Comparison of ENCODE assay signal across 18 mouse cellular contexts in genomic region chr4:34151605-34152347, GRCm38 (mm10).
DNase-seq lines count a peak whose midpoint lies in the region; ATAC-seq and TF ChIP-seq lines count a peak whose summit lies in the region.
"Had no signal": no experiment of that assay in that cellular context is flagged by ENCODE, and none has a peak within 500 bp of the region (broad histone marks: within the 10 kb centered on the region; RNA-seq: fewer than 3 reads in every experiment).

No protein-coding gene starts in this region.

- 68% methylated on average over 10 of the region's 10 CpGs for WGBS in forebrain, embryonic 15.5 days
- 80% methylated on average over 10 of the region's 10 CpGs for WGBS in forebrain, embryonic 11.5 days
- WGBS in lung, embryonic 14.5 days: 40% methylated on average over 10 of the region's 10 CpGs
- 51% methylated on average over 10 of the region's 10 CpGs for WGBS in intestine, embryonic 15.5 days
- 66% methylated on average over 10 of the region's 10 CpGs for WGBS in neural tube, embryonic 15.5 days

- TF ChIP-seq CTCF in lung, embryonic 14.5 days (IDR thresholded peaks at IDR 0.05; ENCODE audit: low read depth): no peak

- no peak for DNase-seq in forebrain, embryonic 11.5 days (ENCODE audit: low spot score)
- DNase-seq in lung, embryonic 14.5 days: peak; percentile 3
- DNase-seq in lung, postnatal 25 days (ENCODE audit: low spot score): no peak
- peak; percentile 21 for DNase-seq in retina, embryonic 14.5 days (ENCODE audit: low spot score)
- DNase-seq in frontal cortex, postnatal 10 days (ENCODE audit: low spot score in 2 of 2): no peak
- DNase-seq: adrenal gland, postnatal 14 days; cerebellum, adult 9-10 months; kidney, adult 9 months; kidney, postnatal 36 days had no signal

- no peak overlapping the region for H3K9ac ChIP-seq in forebrain, embryonic 15.5 days (replicated peaks)
- H3K9ac ChIP-seq in forebrain, embryonic 11.5 days (ENCODE audit: low read length): no peak overlapping the region
- H3K9ac ChIP-seq in lung, embryonic 14.5 days: no peak overlapping the region
- no peak overlapping the region for H3K9ac ChIP-seq in intestine, embryonic 15.5 days
- no peak overlapping the region for H3K9ac ChIP-seq in neural tube, embryonic 15.5 days (replicated peaks)
- H3K9ac ChIP-seq: embryonic facial prominence, embryonic 13.5 days; liver, embryonic 12.5 days; lung, embryonic 15.5 days had no signal

- H3K4me2 ChIP-seq in forebrain, embryonic 15.5 days (replicated peaks): no peak overlapping the region
- H3K4me2 ChIP-seq in forebrain, embryonic 11.5 days (ENCODE audit: low read depth, low read length, severe bottlenecking): no peak overlapping the region
- no peak overlapping the region for H3K4me2 ChIP-seq in lung, embryonic 14.5 days
- no peak overlapping the region for H3K4me2 ChIP-seq in intestine, embryonic 15.5 days (replicated peaks)
- H3K4me2 ChIP-seq in neural tube, embryonic 15.5 days: no peak overlapping the region
- H3K4me2 ChIP-seq: embryonic facial prominence, embryonic 13.5 days; liver, embryonic 12.5 days; lung, embryonic 15.5 days had no signal

- H3K36me3 ChIP-seq in forebrain, embryonic 15.5 days: no peaks in the 10 kb centered on the region
- H3K36me3 ChIP-seq in forebrain, embryonic 11.5 days (ENCODE audit: control insufficient read depth, insufficient read depth, low read length): no peaks in the 10 kb centered on the region
- H3K36me3 ChIP-seq in lung, embryonic 14.5 days (ENCODE audit: insufficient read depth): no peaks in the 10 kb centered on the region
- no peaks in the 10 kb centered on the region for H3K36me3 ChIP-seq in intestine, embryonic 15.5 days
- H3K36me3 ChIP-seq in neural tube, embryonic 15.5 days: no peaks in the 10 kb centered on the region
- H3K36me3 ChIP-seq: embryonic facial prominence, embryonic 13.5 days; forebrain, embryonic 10.5 days; liver, embryonic 12.5 days; lung, embryonic 15.5 days had no signal

- H3K9me3 ChIP-seq in forebrain, embryonic 15.5 days: no peaks in the 10 kb centered on the region
- H3K9me3 ChIP-seq in forebrain, embryonic 11.5 days (ENCODE audit: control insufficient read depth, low read length): no peaks in the 10 kb centered on the region
- no peaks in the 10 kb centered on the region for H3K9me3 ChIP-seq in lung, embryonic 14.5 days (ENCODE audit: low read depth, low read length)
- H3K9me3 ChIP-seq in intestine, embryonic 15.5 days: no peaks in the 10 kb centered on the region
- no peaks in the 10 kb centered on the region for H3K9me3 ChIP-seq in neural tube, embryonic 15.5 days (replicated peaks)
- H3K9me3 ChIP-seq: embryonic facial prominence, embryonic 13.5 days; forebrain, embryonic 10.5 days; liver, embryonic 12.5 days; lung, embryonic 15.5 days had no signal

- H3K27me3 ChIP-seq in forebrain, embryonic 15.5 days: no peaks in the 10 kb centered on the region
- H3K27me3 ChIP-seq in forebrain, embryonic 11.5 days (ENCODE audit: control insufficient read depth, insufficient read depth, low read length): no peaks in the 10 kb centered on the region
- no peaks in the 10 kb centered on the region for H3K27me3 ChIP-seq in lung, embryonic 14.5 days (ENCODE audit: insufficient read depth, low read length)
- no peaks in the 10 kb centered on the region for H3K27me3 ChIP-seq in intestine, embryonic 15.5 days (replicated peaks)
- H3K27me3 ChIP-seq in neural tube, embryonic 15.5 days (replicated peaks): no peaks in the 10 kb centered on the region
- H3K27me3 ChIP-seq: embryonic facial prominence, embryonic 13.5 days; liver, embryonic 12.5 days; lung, embryonic 15.5 days; Patski had no signal

- H3K27ac ChIP-seq in forebrain, embryonic 15.5 days (replicated peaks): peak overlapping the region; percentile 3; the same call in 1 of the 2 replicates
- no peak overlapping the region for H3K27ac ChIP-seq in forebrain, embryonic 11.5 days (ENCODE audit: low read depth, low read length)
- no peak overlapping the region for H3K27ac ChIP-seq in lung, embryonic 14.5 days (ENCODE audit: low read depth)
- H3K27ac ChIP-seq in intestine, embryonic 15.5 days: no peak overlapping the region
- H3K27ac ChIP-seq in neural tube, embryonic 15.5 days (replicated peaks): no peak overlapping the region
- H3K27ac ChIP-seq: embryonic facial prominence, embryonic 13.5 days; forebrain, embryonic 10.5 days; liver, embryonic 12.5 days; lung, embryonic 15.5 days had no signal

- H3K4me3 ChIP-seq in forebrain, embryonic 15.5 days: no peak overlapping the region
- no peak overlapping the region for H3K4me3 ChIP-seq in forebrain, embryonic 11.5 days (ENCODE audit: low read depth, low read length)
- no peak overlapping the region for H3K4me3 ChIP-seq in lung, embryonic 14.5 days (ENCODE audit: low read depth, low read length)
- no peak overlapping the region for H3K4me3 ChIP-seq in intestine, embryonic 15.5 days (replicated peaks)
- no peak overlapping the region for H3K4me3 ChIP-seq in neural tube, embryonic 15.5 days (replicated peaks)
- H3K4me3 ChIP-seq: embryonic facial prominence, embryonic 13.5 days; forebrain, embryonic 10.5 days; liver, embryonic 12.5 days; lung, embryonic 15.5 days had no signal

- peaks cover 18% of the 10 kb centered on the region for H3K4me1 ChIP-seq in forebrain, embryonic 15.5 days
- H3K4me1 ChIP-seq in forebrain, embryonic 11.5 days (replicated peaks; ENCODE audit: control insufficient read depth, insufficient read depth, low read length): no peaks in the 10 kb centered on the region
- no peaks in the 10 kb centered on the region for H3K4me1 ChIP-seq in lung, embryonic 14.5 days (ENCODE audit: insufficient read depth)
- H3K4me1 ChIP-seq in intestine, embryonic 15.5 days (replicated peaks): no peaks in the 10 kb centered on the region
- no peaks in the 10 kb centered on the region for H3K4me1 ChIP-seq in neural tube, embryonic 15.5 days
- H3K4me1 ChIP-seq: embryonic facial prominence, embryonic 13.5 days; forebrain, embryonic 10.5 days; liver, embryonic 12.5 days; lung, embryonic 15.5 days had no signal

- no peak for ATAC-seq in forebrain, embryonic 15.5 days (replicated peaks)
- no peak for ATAC-seq in forebrain, embryonic 11.5 days (replicated peaks; ENCODE audit: low FRiP score)
- ATAC-seq in lung, embryonic 14.5 days (ENCODE audit: insufficient read depth): no peak
- ATAC-seq in intestine, embryonic 15.5 days: peak; percentile 41; the same call in 1 of the 2 replicates
- ATAC-seq in neural tube, embryonic 15.5 days (ENCODE audit: low FRiP score): no peak
- ATAC-seq: activated CD4-positive, CD25-positive, alpha-beta regulatory T cell, adult 4 months; liver, embryonic 12.5 days; Patski had no signal

Comparison
In these comparisons a context has a peak if more than half of its experiments do, and no peak if none do; other contexts are left out.
1. DNase-seq: peak in lung, embryonic 14.5 days (single experiment) and retina, embryonic 14.5 days (single experiment); none in forebrain, embryonic 11.5 days (single experiment), lung, postnatal 25 days (single experiment) and frontal cortex, postnatal 10 days (0 of 2).